Mouse (Mus musculus) thymus, postnatal 4 days (tissue): ENCODE data around the gene Wdfy3.
"Not testable (repeated sequence)": the region's sequence is repeated elsewhere in the genome, so short reads cannot be mapped to it uniquely, and the experiment has no call there.

ENCODE experiments used
- DNase-seq: peaks from one replicate; pipeline ENCODE4 v3.0.0; 2021

Wdfy3 gene

GRCm38 (mm10) chr5:102069767-102070413, at the start of gene Wdfy3:
Gene Wdfy3, minus strand, starts transcription at chr5:102069921.
- peak; percentile 35 for DNase-seq

- no peak for DNase-seq
Measured at GRCm38 (mm10) chr5:102113009-102113408, 43.3 kb upstream of the Wdfy3 start.

- no peak for DNase-seq
Measured at GRCm38 (mm10) chr5:102112034-102112433, 42.3 kb upstream of the Wdfy3 start.

- DNase-seq: no peak
Measured at GRCm38 (mm10) chr5:102110031-102110430, 40.3 kb upstream of the Wdfy3 start.

- no peak for DNase-seq
Measured at GRCm38 (mm10) chr5:102105919-102106318, 36.2 kb upstream of the Wdfy3 start.

- DNase-seq: not testable (repeated sequence)
Measured at GRCm38 (mm10) chr5:102101815-102102214, 32.1 kb upstream of the Wdfy3 start.

GRCm38 (mm10) chr5:102100246-102101241, 30.8 kb upstream of the Wdfy3 start:
- no peak for DNase-seq

- no peak for DNase-seq
Measured at GRCm38 (mm10) chr5:102095576-102095975, 25.9 kb upstream of the Wdfy3 start.

GRCm38 (mm10) chr5:102090686-102091085, 21.0 kb upstream of the Wdfy3 start:
- DNase-seq: no peak

- no peak for DNase-seq
Measured at GRCm38 (mm10) chr5:102084737-102085705, 15.3 kb upstream of the Wdfy3 start.

- DNase-seq: peak; percentile 57
Measured at GRCm38 (mm10) chr5:102074086-102074485, 4.4 kb upstream of the Wdfy3 start.

- no peak for DNase-seq
Measured at GRCm38 (mm10) chr5:102072057-102072456, 2.3 kb upstream of the Wdfy3 start.

- no peak for DNase-seq
Measured at GRCm38 (mm10) chr5:102071241-102071640, 1.5 kb upstream of the Wdfy3 start.

- no peak for DNase-seq
Measured at GRCm38 (mm10) chr5:102070788-102071187, 1.1 kb upstream of the Wdfy3 start.

- no peak for DNase-seq
Measured at GRCm38 (mm10) chr5:102070414-102070768, 670 bp upstream of the Wdfy3 start.

- DNase-seq: peak; percentile 15
Measured at GRCm38 (mm10) chr5:102069051-102069766, 512 bp downstream of the Wdfy3 start.

- no peak for DNase-seq
Measured at GRCm38 (mm10) chr5:102066458-102066857, 3.3 kb downstream of the Wdfy3 start.

GRCm38 (mm10) chr5:102063013-102063752, 6.5 kb downstream of the Wdfy3 start:
- no peak for DNase-seq

GRCm38 (mm10) chr5:102061816-102062215, 7.9 kb downstream of the Wdfy3 start:
- DNase-seq: no peak

GRCm38 (mm10) chr5:102055946-102056345, 13.8 kb downstream of the Wdfy3 start:
- DNase-seq: no peak

- no peak for DNase-seq
Measured at GRCm38 (mm10) chr5:102055130-102055641, 14.5 kb downstream of the Wdfy3 start.
